Mouse (Mus musculus): ENCODE measurements around the gene Cib3.

Cib3 gene

GRCm38 (mm10) chr8:72212751-72213150, at the start of gene Cib3:
Gene Cib3 (minus strand): TSS chr8:72212837.
- no peak for DNase-seq (ENCODE audit: low spot score in 2 of 2)

DNA sequence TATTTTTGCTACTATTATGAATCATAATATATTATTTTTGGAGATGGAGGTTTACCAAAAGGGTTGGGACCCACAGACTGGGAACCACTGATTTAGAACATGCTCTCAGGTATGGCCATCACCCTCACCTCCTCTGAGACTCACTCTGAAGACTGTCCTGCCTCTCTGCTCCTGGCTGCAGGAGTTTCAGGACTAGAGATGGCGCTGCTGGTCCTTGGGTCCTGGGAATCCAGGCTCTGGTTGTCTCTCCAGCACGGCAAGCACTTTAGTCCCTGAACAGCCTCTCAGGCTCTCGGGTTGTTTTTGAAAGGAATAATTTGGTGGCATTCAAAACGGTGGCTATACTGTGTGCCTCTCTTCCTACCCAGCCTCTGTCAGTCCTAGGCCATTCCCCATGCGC, 49.2 kb upstream of the Cib3 start:
- DNase-seq (ENCODE audit: low spot score in 2 of 2): no peak

DNA sequence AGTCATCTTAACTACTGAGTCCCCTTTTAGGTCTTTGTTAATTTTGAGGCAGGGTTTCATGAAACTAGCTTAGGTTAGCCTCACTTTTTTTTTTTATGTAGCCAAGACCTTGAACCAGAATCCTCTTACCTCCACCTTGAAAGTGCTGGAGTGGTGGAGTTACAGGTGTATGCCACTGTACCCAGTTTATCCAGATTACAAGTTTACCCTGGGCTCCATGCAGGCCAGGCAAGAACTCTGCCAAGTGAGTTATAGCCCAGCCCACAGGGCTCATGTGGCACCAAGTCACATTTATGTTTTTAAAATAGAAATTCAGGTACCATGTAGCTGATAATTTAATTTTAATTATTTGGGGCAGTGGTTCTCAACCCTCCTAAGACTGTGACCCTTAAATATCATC, 48.8 kb upstream of the Cib3 start:
- no peak for DNase-seq (ENCODE audit: low spot score in 2 of 2)

DNA sequence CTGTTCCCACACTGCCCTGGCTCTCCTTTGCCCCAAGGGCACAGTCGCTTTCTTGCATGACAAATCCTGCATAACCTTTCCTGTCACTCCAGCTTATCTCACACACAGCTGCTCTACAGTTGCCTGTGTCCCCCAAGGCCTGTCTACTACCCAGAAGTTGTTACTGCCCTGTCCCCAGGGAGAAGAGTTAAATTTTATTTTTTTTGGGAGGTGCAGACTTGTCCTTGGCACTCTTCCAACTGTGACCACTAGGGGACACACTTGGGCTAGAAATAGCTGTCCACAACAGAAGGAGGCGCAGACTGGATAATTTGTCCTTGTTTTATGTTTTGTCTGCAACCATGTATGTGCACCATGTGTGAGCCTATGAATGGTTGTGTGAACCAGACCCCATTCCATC, 48.4 kb upstream of the Cib3 start:
- DNase-seq (ENCODE audit: low spot score in 2 of 2): peak; percentile 78 to 83

DNA sequence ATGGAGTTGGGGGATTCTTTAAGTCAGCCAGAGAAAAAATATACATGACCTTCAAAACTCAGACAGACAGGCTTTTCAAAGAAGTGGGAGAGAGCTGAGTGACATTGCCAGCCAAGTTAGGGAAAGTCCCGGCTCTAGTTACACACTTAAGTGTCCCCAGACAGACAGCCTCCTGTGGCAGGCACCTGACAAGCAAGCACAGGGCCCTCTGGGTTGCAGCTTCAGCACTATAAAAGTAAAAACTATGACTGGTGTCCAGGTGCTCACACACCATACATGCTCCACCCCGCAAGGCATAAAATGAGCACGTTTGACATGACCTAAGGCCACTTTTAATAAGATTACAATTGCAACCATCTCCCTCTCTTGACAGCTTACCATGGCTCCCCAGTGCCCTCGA, 47.9 kb upstream of the Cib3 start:
- DNase-seq (ENCODE audit: low spot score in 2 of 2): peak; percentile 59 to 60

DNA sequence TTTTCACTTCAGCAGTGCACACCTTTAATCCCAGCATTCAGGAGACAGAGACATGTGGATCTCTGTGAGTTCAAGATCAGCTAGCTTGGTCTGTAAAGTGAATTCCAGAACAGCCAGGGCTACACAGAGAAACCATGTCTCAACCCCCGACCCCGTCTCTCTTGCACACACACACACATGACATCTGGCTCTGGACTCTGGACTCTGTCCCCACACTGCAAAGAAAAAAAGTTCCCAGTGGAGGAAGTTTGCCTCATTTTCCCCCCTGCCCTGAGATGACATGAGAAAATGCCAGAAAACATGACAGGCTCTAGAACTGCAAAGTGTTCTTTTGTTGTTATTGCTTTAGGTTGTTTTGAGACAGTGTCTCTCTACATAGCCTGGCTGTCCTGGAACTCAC, 47.2 kb upstream of the Cib3 start:
- no peak for DNase-seq (ENCODE audit: low spot score in 2 of 2)

DNA sequence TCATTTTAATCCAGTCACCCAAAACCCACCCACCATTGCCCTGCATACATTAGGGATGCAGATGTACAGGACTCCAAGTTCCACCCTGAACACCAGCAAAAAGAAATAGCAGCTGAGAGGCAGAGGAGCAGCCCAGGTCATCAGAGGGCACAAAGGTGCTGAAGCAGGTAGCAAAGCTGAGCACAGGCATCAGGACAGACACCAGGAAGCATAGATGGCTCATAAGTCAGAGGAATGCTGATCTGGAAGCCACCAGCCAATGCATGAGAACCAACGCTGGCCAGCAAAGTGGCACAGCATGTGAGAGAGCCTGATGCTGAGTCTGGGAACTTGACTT, 45.2 kb upstream of the Cib3 start:
- DNase-seq (ENCODE audit: low spot score in 2 of 2): no peak

GRCm38 (mm10) chr8:72257171-72257901, 44.7 kb upstream of the Cib3 start:
- DNase-seq (ENCODE audit: low spot score in 2 of 2): peak; percentile 54 to 57

DNA sequence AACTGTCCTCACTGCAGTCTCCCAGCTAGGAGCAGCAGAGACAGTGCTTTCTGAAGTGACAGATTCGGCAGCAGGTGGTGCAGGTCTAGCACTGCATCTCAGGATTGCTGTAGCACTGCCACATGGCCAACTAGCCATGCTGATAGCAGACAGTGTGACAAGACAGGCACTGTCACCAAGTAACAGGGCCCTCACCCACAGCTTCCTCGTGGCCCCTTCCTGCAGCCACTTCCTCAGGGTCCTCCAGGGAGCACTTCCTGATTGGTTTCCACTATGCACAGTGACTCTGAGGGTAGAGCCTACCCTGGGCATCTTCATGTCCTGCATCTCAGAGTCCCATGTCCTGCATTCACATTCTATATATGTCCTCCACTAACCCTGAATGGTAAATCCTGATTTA, 32.0 kb upstream of the Cib3 start:
- peak; percentile 58 to 61 for DNase-seq (ENCODE audit: low spot score in 2 of 2)

DNA sequence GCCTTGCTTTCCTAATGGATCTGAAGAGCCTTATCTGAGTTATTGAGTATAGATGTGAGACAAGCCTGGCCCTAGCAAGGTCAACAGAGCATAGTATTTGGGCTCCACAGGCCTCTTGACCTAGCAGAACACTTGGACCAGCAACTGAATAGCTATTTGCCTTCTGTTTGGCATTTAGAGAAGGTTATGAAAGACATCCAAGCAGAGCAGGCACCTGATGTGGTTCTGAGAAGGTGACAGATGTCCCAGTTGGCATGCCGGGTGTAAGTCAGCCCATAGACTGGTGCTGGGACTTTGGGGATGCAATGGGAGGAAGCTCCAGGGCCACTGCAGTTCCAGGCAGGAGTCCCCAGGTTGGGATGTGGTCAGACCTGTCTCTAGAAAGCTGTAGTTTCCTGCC, 29.6 kb upstream of the Cib3 start:
- DNase-seq (ENCODE audit: low spot score in 2 of 2): no peak

GRCm38 (mm10) chr8:72240951-72241350, 28.3 kb upstream of the Cib3 start:
- no peak for DNase-seq (ENCODE audit: low spot score in 2 of 2)

GRCm38 (mm10) chr8:72240403-72240763, 27.7 kb upstream of the Cib3 start:
- DNase-seq (ENCODE audit: low spot score in 2 of 2): no peak

DNA sequence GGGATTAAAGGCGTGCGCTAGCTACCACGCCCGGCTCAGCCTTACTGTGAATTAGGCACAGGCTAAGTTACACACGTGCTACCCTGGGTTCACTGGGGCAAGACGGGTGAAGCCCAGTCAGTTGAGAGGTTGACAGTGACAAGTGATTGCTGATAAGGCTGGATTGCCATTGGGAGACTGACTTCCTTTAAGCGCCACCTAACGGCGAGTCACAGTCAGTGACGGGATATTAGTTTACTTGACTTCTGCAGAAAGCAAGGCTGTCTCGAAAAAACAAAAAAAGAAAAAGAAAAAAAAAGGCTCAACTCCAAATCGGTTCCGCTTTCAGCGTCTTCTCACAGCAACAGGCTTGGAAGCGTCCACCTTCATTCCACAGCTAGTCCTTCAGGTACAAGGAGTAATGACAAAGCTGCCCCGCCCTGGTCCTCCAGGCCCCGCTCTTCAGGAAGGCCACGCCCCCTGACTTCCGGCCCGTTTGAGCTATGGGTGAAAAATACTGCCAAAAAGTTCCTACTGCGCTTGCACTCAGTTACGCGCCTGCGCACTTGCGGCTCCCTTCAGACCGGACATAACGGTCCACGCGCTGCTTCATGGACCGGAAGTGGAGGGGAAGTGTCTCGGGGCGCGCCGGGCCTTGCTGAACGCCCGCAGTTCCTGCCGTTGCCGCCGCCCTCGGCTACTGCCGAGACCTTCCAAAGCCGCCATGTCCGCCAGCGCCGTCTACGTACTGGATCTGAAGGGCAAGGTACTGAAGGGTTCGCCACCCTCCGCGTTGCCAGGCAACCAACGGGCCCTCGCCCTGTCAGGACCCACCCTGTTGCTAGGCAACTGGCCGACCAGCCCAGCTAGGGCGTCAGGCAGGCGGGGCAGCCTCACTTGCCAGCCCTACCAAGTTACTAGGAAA, 27.1 kb upstream of the Cib3 start, which contains the start of gene Ap1m1:
Gene Ap1m1, plus strand, starts transcription at position 520 of the 904 bp plus-strand sequence.
- peak; percentile 98 to 99 for DNase-seq (ENCODE audit: low spot score in 2 of 2)

- DNase-seq (ENCODE audit: low spot score in 2 of 2): no peak
Measured at GRCm38 (mm10) chr8:72222656-72223055, 10.0 kb upstream of the Cib3 start.

DNA sequence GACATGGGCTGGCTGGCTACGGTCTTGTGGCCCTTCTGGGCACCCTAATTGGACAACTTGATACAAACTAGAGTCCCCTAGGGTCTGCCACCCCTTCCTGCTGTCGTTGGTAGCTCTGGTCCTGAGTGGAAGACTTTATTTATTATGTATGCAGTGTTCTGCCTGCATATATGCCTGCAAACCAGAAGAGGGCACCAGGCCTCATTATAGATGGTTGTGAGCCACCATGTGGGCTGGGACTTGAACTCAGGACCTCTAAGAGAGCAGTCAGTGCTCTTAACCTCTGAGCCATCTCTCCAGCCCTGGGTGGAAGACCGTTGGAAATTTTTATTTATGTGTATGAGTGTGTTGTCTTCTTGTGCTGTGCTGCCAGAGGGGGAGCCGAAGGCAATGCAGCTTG, 8.1 kb upstream of the Cib3 start:
- DNase-seq (ENCODE audit: low spot score in 2 of 2): no peak

GRCm38 (mm10) chr8:72219541-72220363, 7.1 kb upstream of the Cib3 start, which contains the start of gene Fam32a:
Gene Fam32a (plus strand): TSS chr8:72219730.
- DNase-seq (ENCODE audit: low spot score in 2 of 2): peak; percentile 90 to 94

GRCm38 (mm10) chr8:72218781-72219540, 6.3 kb upstream of the Cib3 start:
- no peak for DNase-seq (ENCODE audit: low spot score in 2 of 2)

- peak; percentile 72 to 79 for DNase-seq (ENCODE audit: low spot score in 2 of 2)
Measured at GRCm38 (mm10) chr8:72215871-72216270, 3.2 kb upstream of the Cib3 start.

GRCm38 (mm10) chr8:72215060-72215459, 2.4 kb upstream of the Cib3 start:
- peak; percentile 48 to 51 for DNase-seq (ENCODE audit: low spot score in 2 of 2)

DNA sequence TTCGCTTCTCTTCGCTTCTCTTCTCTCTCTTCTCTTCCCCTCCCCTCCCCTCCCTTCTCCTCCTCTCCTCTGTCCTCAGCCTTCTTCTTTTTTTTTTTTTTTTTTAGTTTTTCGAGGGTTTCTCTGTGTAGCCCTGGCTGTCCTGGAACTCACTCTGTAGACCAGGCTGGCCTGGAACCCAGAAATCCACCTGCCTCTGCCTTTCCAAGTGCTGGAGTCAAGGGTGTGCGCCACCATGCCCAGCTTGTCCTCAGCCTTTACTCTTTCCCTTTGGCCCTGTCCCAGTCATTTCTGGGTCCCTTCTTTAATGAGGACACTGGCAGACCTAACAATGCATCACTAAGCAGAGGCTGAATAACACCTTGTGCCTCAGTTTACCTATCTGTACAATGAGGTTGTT, 899 bp upstream of the Cib3 start, which contains the start of gene Gm11034:
Gene Gm11034, minus strand, starts transcription at position 101 of the 400 bp plus-strand sequence.
- DNase-seq (ENCODE audit: low spot score in 2 of 2): no peak

- peak; percentile 59 to 62 for DNase-seq (ENCODE audit: low spot score in 2 of 2)
Measured at GRCm38 (mm10) chr8:72211846-72212245, 791 bp downstream of the Cib3 start.
